Mouse (Mus musculus): ENCODE measurements around the gene Loxl4. TPM values are rescaled to one million over a fixed set of nuclear protein-coding genes. Genes with fewer than 3 reads are reported as not detected.
A peak's percentile ranks its signal among the peaks of the same experiment; 100 is the strongest.

Gene Loxl4
- polyA plus RNA-seq (2015; fragmentation: Nextera tagmentation; extraction: Ambion mirVana), result 5.0 and 5.1 TPM in 2 replicates

GRCm38 (mm10) chr19:42612654-42613053 lies at the start of gene Loxl4:
Loxl4 (minus strand) TSS chr19:42612813.
- H3K27me3 ChIP-seq (ENCODE audit: control insufficient read depth, insufficient read depth, low read length), result no peaks in the 10 kb centered on the region
- H3K4me3 ChIP-seq (replicated peaks; ENCODE audit: low read length), result peak within 1 kb of the TSS; percentile 45
- H3K4me1 ChIP-seq (ENCODE audit: control insufficient read depth, insufficient read depth, low read length), result peaks cover 9% of the 10 kb centered on the region; the same call in 1 of the 2 replicates
- H3K4me2 ChIP-seq (ENCODE audit: low read depth, low read length), result peak within 1 kb of the TSS; percentile 57
- H3K9me3 ChIP-seq (replicated peaks; ENCODE audit: control insufficient read depth, low read length), result no peaks in the 10 kb centered on the region
- no peaks in the 10 kb centered on the region for H3K36me3 ChIP-seq (ENCODE audit: control insufficient read depth, insufficient read depth, low read length)
- ATAC-seq (ENCODE audit: insufficient read depth, low FRiP score), result peak; percentile 78; the same call in 1 of the 2 replicates
- 0 out of 2 replicates have a peak within 1 kb of the TSS, but pooled peaks have one; percentile 4 for H3K27ac ChIP-seq (ENCODE audit: low read length)
- 1% methylated on average over 33 of the region's 37 CpGs for WGBS
- peak within 1 kb of the TSS; percentile 65 for H3K9ac ChIP-seq (ENCODE audit: low read length)

DNA sequence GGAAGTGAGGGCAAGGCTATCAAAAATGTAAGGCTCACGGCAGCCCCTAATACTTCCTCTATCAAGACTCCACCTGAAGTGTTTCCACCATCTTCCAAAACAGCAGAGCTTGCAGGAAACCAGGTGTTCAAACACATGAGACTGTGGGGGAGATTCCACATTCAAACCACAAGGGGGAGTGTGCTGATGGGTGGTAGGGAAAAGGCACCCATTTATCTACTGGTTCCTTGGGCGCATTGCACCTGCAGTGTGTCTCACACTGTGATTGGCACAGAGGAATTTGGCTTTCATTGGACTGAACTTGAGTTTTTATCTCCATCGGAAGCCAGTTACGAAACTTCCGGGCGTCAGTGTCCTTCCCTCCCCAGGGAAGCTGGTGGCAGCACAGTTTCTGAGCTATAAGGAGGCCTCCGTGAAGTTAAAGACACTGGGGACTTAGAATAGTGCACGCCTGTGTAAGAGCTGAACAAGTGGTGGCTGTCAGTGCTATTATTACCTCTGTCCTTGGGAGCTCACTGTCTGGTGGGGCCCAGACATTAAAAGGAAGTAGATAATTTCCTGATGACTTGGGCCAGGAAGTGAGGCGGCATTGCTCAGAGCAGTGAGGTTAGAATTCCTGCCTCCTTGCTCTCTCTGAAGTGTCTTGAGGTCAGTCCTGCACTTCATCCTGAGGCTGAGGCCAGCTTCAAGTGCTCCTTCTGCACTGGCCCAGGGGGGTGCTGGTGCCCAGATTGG lies 49.0 kb upstream of the Loxl4 start:
- Histone ChIP-seq H3K27ac (ENCODE audit: low read length) (no peak overlapping the region), H3K9ac (ENCODE audit: low read length) (no peak overlapping the region), H3K4me1 (ENCODE audit: control insufficient read depth, insufficient read depth, low read length) (peaks cover 10% of the 10 kb centered on the region; the same call in 1 of the 2 replicates), H3K4me3 (replicated peaks; ENCODE audit: low read length) (no peak overlapping the region), H3K27me3 (ENCODE audit: control insufficient read depth, insufficient read depth, low read length) (no peaks in the 10 kb centered on the region), H3K36me3 (ENCODE audit: control insufficient read depth, insufficient read depth, low read length) (no peaks in the 10 kb centered on the region), H3K4me2 (ENCODE audit: low read depth, low read length) (no peak overlapping the region), H3K9me3 (replicated peaks; ENCODE audit: control insufficient read depth, low read length) (no peaks in the 10 kb centered on the region)
- ATAC-seq (ENCODE audit: insufficient read depth, low FRiP score), result peak; percentile 33; the same call in 1 of the 2 replicates
- WGBS, result 76% methylated on average over 9 of the region's 9 CpGs

DNA sequence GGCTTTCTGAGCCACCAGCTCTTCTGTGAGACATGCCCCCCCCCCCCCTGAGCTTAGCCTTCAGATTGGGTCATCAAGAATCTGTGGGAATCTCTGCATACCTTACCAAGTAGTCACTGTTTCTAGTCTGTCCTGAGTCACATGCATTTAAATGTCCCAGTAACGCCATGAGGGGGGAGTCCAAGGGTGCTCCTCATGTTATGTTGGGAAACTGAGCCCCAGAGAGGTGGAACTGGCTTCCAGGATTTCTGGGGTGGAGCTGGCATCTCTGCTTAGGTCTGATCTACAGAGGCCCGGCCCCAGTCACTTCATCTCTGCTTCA lies 47.6 kb upstream of the Loxl4 start:
- H3K4me3 ChIP-seq (replicated peaks; ENCODE audit: low read length), result no peak overlapping the region
- no peaks in the 10 kb centered on the region for H3K27me3 ChIP-seq (ENCODE audit: control insufficient read depth, insufficient read depth, low read length)
- no peaks in the 10 kb centered on the region for H3K9me3 ChIP-seq (replicated peaks; ENCODE audit: control insufficient read depth, low read length)
- no peak for ATAC-seq (ENCODE audit: insufficient read depth, low FRiP score)
- no peak overlapping the region for H3K4me2 ChIP-seq (ENCODE audit: low read depth, low read length)
- H3K36me3 ChIP-seq (ENCODE audit: control insufficient read depth, insufficient read depth, low read length), result no peaks in the 10 kb centered on the region
- no peak overlapping the region for H3K27ac ChIP-seq (ENCODE audit: low read length)
- no peak overlapping the region for H3K9ac ChIP-seq (ENCODE audit: low read length)
- H3K4me1 ChIP-seq (ENCODE audit: control insufficient read depth, insufficient read depth, low read length), result peaks cover 10% of the 10 kb centered on the region; the same call in 1 of the 2 replicates
- 90% methylated on average over 2 of the region's 2 CpGs for WGBS

GRCm38 (mm10) chr19:42659354-42660243 lies 47.0 kb upstream of the Loxl4 start:
- H3K4me1 ChIP-seq (ENCODE audit: control insufficient read depth, insufficient read depth, low read length), result peaks cover 10% of the 10 kb centered on the region; the same call in 1 of the 2 replicates
- 44% methylated on average over 21 of the region's 21 CpGs for WGBS
- H3K9ac ChIP-seq (ENCODE audit: low read length), result no peak overlapping the region
- H3K27me3 ChIP-seq (ENCODE audit: control insufficient read depth, insufficient read depth, low read length), result no peaks in the 10 kb centered on the region
- H3K27ac ChIP-seq (ENCODE audit: low read length), result no peak overlapping the region
- no peaks in the 10 kb centered on the region for H3K36me3 ChIP-seq (ENCODE audit: control insufficient read depth, insufficient read depth, low read length)
- ATAC-seq (ENCODE audit: insufficient read depth, low FRiP score), result no peak
- H3K9me3 ChIP-seq (replicated peaks; ENCODE audit: control insufficient read depth, low read length), result no peaks in the 10 kb centered on the region
- no peak overlapping the region for H3K4me2 ChIP-seq (ENCODE audit: low read depth, low read length)
- no peak overlapping the region for H3K4me3 ChIP-seq (replicated peaks; ENCODE audit: low read length)

GRCm38 (mm10) chr19:42658435-42659135 lies 46.0 kb upstream of the Loxl4 start:
- ATAC-seq (ENCODE audit: insufficient read depth, low FRiP score), result no peak
- Histone ChIP-seq H3K9me3 (replicated peaks; ENCODE audit: control insufficient read depth, low read length) (no peaks in the 10 kb centered on the region), H3K4me1 (ENCODE audit: control insufficient read depth, insufficient read depth, low read length) (peaks cover 10% of the 10 kb centered on the region; the same call in 1 of the 2 replicates), H3K4me2 (ENCODE audit: low read depth, low read length) (no peak overlapping the region), H3K36me3 (ENCODE audit: control insufficient read depth, insufficient read depth, low read length) (no peaks in the 10 kb centered on the region), H3K9ac (ENCODE audit: low read length) (no peak overlapping the region), H3K27me3 (ENCODE audit: control insufficient read depth, insufficient read depth, low read length) (no peaks in the 10 kb centered on the region; the same call in 1 of the 2 replicates), H3K4me3 (replicated peaks; ENCODE audit: low read length) (no peak overlapping the region), H3K27ac (ENCODE audit: low read length) (no peak overlapping the region)
- 86% methylated on average over 6 of the region's 6 CpGs for whole genome bisulfite sequencing

DNA sequence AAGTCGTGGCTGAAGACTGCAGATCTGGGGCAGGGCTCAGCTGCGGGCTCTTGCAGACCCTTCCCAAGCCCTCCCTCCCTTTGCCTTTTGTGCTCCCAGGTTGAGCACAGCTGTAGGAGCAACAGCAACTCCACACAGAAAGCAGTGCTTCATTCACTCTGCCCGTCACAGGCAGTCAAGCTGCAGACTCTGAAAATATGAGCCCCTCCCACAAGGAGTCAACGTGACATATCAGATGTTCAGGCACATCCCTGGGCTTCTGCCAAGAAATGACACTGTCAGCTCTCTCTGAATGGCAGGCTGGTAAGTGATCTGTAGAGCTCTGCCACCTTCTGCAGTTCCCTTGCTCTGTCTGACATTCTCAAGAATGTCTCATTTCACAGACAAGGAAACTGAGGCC lies 45.2 kb upstream of the Loxl4 start:
- no peaks in the 10 kb centered on the region for H3K9me3 ChIP-seq (replicated peaks; ENCODE audit: control insufficient read depth, low read length)
- H3K4me1 ChIP-seq (ENCODE audit: control insufficient read depth, insufficient read depth, low read length), result peaks cover 10% of the 10 kb centered on the region; the same call in 1 of the 2 replicates
- H3K27me3 ChIP-seq (ENCODE audit: control insufficient read depth, insufficient read depth, low read length), result no peaks in the 10 kb centered on the region; the same call in 1 of the 2 replicates
- H3K27ac ChIP-seq (ENCODE audit: low read length), result no peak overlapping the region
- no peak for ATAC-seq (ENCODE audit: insufficient read depth, low FRiP score)
- H3K4me3 ChIP-seq (replicated peaks; ENCODE audit: low read length), result no peak overlapping the region
- WGBS, result 37% methylated on average over 4 of the region's 4 CpGs
- H3K36me3 ChIP-seq (ENCODE audit: control insufficient read depth, insufficient read depth, low read length), result no peaks in the 10 kb centered on the region
- no peak overlapping the region for H3K4me2 ChIP-seq (ENCODE audit: low read depth, low read length)
- H3K9ac ChIP-seq (ENCODE audit: low read length), result no peak overlapping the region

GRCm38 (mm10) chr19:42657306-42657705 lies 44.7 kb upstream of the Loxl4 start:
- no peak for ATAC-seq (ENCODE audit: insufficient read depth, low FRiP score)
- WGBS, result 71% methylated on average over 2 of the region's 2 CpGs

GRCm38 (mm10) chr19:42655006-42655405 lies 42.4 kb upstream of the Loxl4 start:
- H3K4me1 ChIP-seq (ENCODE audit: control insufficient read depth, insufficient read depth, low read length), result peaks cover 7% of the 10 kb centered on the region; the same call in 1 of the 2 replicates
- 26% methylated on average over 1 of the region's 1 CpGs for WGBS
- no peaks in the 10 kb centered on the region for H3K9me3 ChIP-seq (replicated peaks; ENCODE audit: control insufficient read depth, low read length)
- H3K27me3 ChIP-seq (ENCODE audit: control insufficient read depth, insufficient read depth, low read length), result no peaks in the 10 kb centered on the region; the same call in 1 of the 2 replicates
- ATAC-seq (ENCODE audit: insufficient read depth, low FRiP score), result 0 out of 2 replicates have a peak, but pooled peaks have one; percentile 45
- H3K4me2 ChIP-seq (ENCODE audit: low read depth, low read length), result no peak overlapping the region
- H3K36me3 ChIP-seq (ENCODE audit: control insufficient read depth, insufficient read depth, low read length), result no peaks in the 10 kb centered on the region
- no peak overlapping the region for H3K9ac ChIP-seq (ENCODE audit: low read length)
- no peak overlapping the region for H3K4me3 ChIP-seq (replicated peaks; ENCODE audit: low read length)
- H3K27ac ChIP-seq (ENCODE audit: low read length), result no peak overlapping the region

More at GRCm38 (mm10) chr19:42657306-42657705, 44.7 kb upstream of the Loxl4 start:
- H3K27me3 ChIP-seq (ENCODE audit: control insufficient read depth, insufficient read depth, low read length), result no peaks in the 10 kb centered on the region; the same call in 1 of the 2 replicates
- H3K4me1 ChIP-seq (ENCODE audit: control insufficient read depth, insufficient read depth, low read length), result peaks cover 10% of the 10 kb centered on the region; the same call in 1 of the 2 replicates
- no peaks in the 10 kb centered on the region for H3K9me3 ChIP-seq (replicated peaks; ENCODE audit: control insufficient read depth, low read length)
- H3K36me3 ChIP-seq (ENCODE audit: control insufficient read depth, insufficient read depth, low read length), result no peaks in the 10 kb centered on the region
- H3K27ac ChIP-seq (ENCODE audit: low read length), result no peak overlapping the region
- no peak overlapping the region for H3K9ac ChIP-seq (ENCODE audit: low read length)
- H3K4me3 ChIP-seq (replicated peaks; ENCODE audit: low read length), result no peak overlapping the region
- H3K4me2 ChIP-seq (ENCODE audit: low read depth, low read length), result no peak overlapping the region

All from stomach, embryonic 16.5 days (tissue).